Mouse (Mus musculus) kidney, adult 2 months (tissue): Measurements from ENCODE around the gene Gipc2.

Experiments
- CTCF ChIP-seq: fragments of 200-500 bp; conservative IDR thresholded peaks from 2 replicates; pipeline ENCODE4 v1.5.1; 2011; ENCODE audit warnings: low read depth, mild to moderate bottlenecking, control low read depth, low read length, moderate library complexity, mixed read lengths; ENCODE audit not compliant: insufficient read depth, insufficient read length
- POLR2A ChIP-seq: fragments of 200-500 bp; IDR thresholded peaks from one replicate; pipeline ENCODE4 v1.6.1; 2011; ENCODE audit warnings: low read depth, low read length, control low read depth

DNA sequence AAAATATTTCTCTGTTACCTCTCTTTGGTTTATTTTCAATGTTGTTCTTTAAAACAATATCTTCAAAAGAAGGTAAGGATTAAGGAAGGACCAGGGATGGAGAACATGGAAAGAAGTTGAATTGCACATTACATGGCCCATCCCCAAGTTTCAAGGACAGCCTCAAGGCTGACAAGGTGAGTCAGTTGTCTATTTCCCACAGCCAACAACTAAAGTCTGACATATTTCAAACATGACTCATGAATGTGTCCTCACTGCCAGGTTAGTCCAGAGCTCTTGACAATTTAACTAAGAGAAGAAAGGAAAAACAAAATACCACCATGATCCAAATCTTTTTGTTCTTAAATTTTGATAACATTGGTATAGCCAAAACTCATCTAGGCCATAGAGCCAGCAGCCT, 118.1 kb downstream of the Gipc2 start:
- TF ChIP-seq POLR2A (no peak), CTCF (no peak)
